Mouse (Mus musculus) heart, embryonic 10.5 days (tissue): ENCODE data around the gene Sohlh2. TPM values are rescaled to one million over a fixed set of nuclear protein-coding genes. Genes with fewer than 3 reads are reported as not detected.

Source experiments
- DNase-seq: peaks from one replicate; pipeline ENCODE4 v3.0.0-alpha.2; 2017; ENCODE audit warnings: low spot score
- H3K27ac ChIP-seq: fragments of 300-500 bp; sonication (generic); 2 replicates; pipeline ENCODE4 v1.5.1; 2016; ENCODE audit warnings: mild to moderate bottlenecking
- H3K27me3 ChIP-seq: fragments of 300-500 bp; sonication (generic); 2 replicates; pipeline ENCODE4 v1.6.1; 2016; ENCODE audit warnings: mild to moderate bottlenecking; ENCODE audit not compliant: poor library complexity, insufficient read depth, severe bottlenecking
- H3K36me3 ChIP-seq: fragments of 300-500 bp; sonication (generic); 2 replicates; pipeline ENCODE4 v1.6.1; 2016; ENCODE audit warnings: mild to moderate bottlenecking, moderate library complexity
- H3K4me1 ChIP-seq: fragments of 300-500 bp; sonication (generic); 2 replicates; pipeline ENCODE4 v1.6.1; 2016; ENCODE audit warnings: mild to moderate bottlenecking
- H3K4me3 ChIP-seq: fragments of 300-500 bp; sonication (generic); 2 replicates; pipeline ENCODE4 v1.5.1; 2016; ENCODE audit warnings: mild to moderate bottlenecking, moderate library complexity
- H3K9me3 ChIP-seq: fragments of 300-500 bp; sonication (generic); 2 replicates; pipeline ENCODE4 v1.6.1; 2016; ENCODE audit warnings: mild to moderate bottlenecking, moderate library complexity
- WGBS: fragments of 180-500 bp; shearing (Covaris S2); methylation state at CpG from one replicate; pipeline ENCODE4 v1.1.7; 2016; 5-methylcytosine and 5-hydroxymethylcytosine counted together
- polyA plus RNA-seq: library from polyadenylated mRNA; unstranded; fragments of >200 nt; fragmentation: Nextera tagmentation; extraction: Ambion mirVana; gene quantifications from 2 replicates; pipeline ENCODE4 v1.2.1, GENCODE M21; 2016

Gene Sohlh2
- 0.18 TPM in 1 of 2 replicates, not detected in the other for polyA plus RNA-seq

GRCm38 (mm10) chr3:55181766-55182165 lies at the start of gene Sohlh2:
Gene Sohlh2, plus strand, starts transcription at chr3:55182028.
- Histone ChIP-seq H3K4me3 (no peak within 1 kb of the TSS), H3K4me1 (0 out of 2 replicates have a peak, but pooled peaks cover 10% of the 10 kb centered on the region), H3K9me3 (no peaks in the 10 kb centered on the region; the same call in 1 of the 2 replicates), H3K27me3 (no peaks in the 10 kb centered on the region), H3K27ac (no peak within 1 kb of the TSS), H3K36me3 (no peaks in the 10 kb centered on the region)
- no peak for DNase-seq
- WGBS, result 91% methylated on average over 22 of the region's 22 CpGs

- Histone ChIP-seq H3K4me3 (no peak within 1 kb of the TSS), H3K4me1 (no peaks in the 10 kb centered on the region), H3K9me3 (no peaks in the 10 kb centered on the region), H3K27ac (no peak within 1 kb of the TSS), H3K36me3 (peaks cover 57% of the 10 kb centered on the region), H3K27me3 (no peaks in the 10 kb centered on the region)
- no peak for DNase-seq
These were observed 44.8 kb upstream of the Sohlh2 start, which contains the start of gene Ccdc169 for GRCm38 (mm10) chr3:55137039-55137438. Gene Ccdc169, plus strand, starts transcription at chr3:55137339.

GRCm38 (mm10) chr3:55139837-55140236 lies 42.0 kb upstream of the Sohlh2 start:
- peaks cover 33% of the 10 kb centered on the region for H3K36me3 ChIP-seq
- no peak for DNase-seq
- no peak overlapping the region for H3K4me3 ChIP-seq
- no peaks in the 10 kb centered on the region for H3K4me1 ChIP-seq
- H3K27me3 ChIP-seq, result no peaks in the 10 kb centered on the region
- WGBS, result 94% methylated on average over 12 of the region's 12 CpGs
- no peaks in the 10 kb centered on the region for H3K9me3 ChIP-seq
- no peak overlapping the region for H3K27ac ChIP-seq

GRCm38 (mm10) chr3:55141401-55141800 lies 40.4 kb upstream of the Sohlh2 start:
- H3K27ac ChIP-seq, result no peak overlapping the region
- DNase-seq, result no peak
- no peak overlapping the region for H3K4me3 ChIP-seq
- no peaks in the 10 kb centered on the region for H3K9me3 ChIP-seq
- H3K27me3 ChIP-seq, result no peaks in the 10 kb centered on the region
- H3K36me3 ChIP-seq, result peaks cover 17% of the 10 kb centered on the region
- WGBS, result 78% methylated on average over 2 of the region's 2 CpGs
- H3K4me1 ChIP-seq, result no peaks in the 10 kb centered on the region

GRCm38 (mm10) chr3:55144916-55145315 lies 36.9 kb upstream of the Sohlh2 start:
- H3K36me3 ChIP-seq, result no peaks in the 10 kb centered on the region
- no peak for DNase-seq
- no peaks in the 10 kb centered on the region for H3K4me1 ChIP-seq
- H3K27me3 ChIP-seq, result no peaks in the 10 kb centered on the region
- H3K27ac ChIP-seq, result no peak overlapping the region
- no peaks in the 10 kb centered on the region for H3K9me3 ChIP-seq
- WGBS, result 76% methylated on average over 4 of the region's 4 CpGs
- H3K4me3 ChIP-seq, result no peak overlapping the region

- no peak for DNase-seq
- Histone ChIP-seq H3K9me3 (no peaks in the 10 kb centered on the region), H3K36me3 (no peaks in the 10 kb centered on the region), H3K27me3 (no peaks in the 10 kb centered on the region), H3K27ac (no peak overlapping the region), H3K4me3 (no peak overlapping the region), H3K4me1 (no peaks in the 10 kb centered on the region)
- 73% methylated on average over 6 of the region's 6 CpGs for WGBS
These were observed 35.4 kb upstream of the Sohlh2 start for GRCm38 (mm10) chr3:55146441-55146840.

GRCm38 (mm10) chr3:55147156-55147555 lies 34.7 kb upstream of the Sohlh2 start:
- H3K9me3 ChIP-seq, result no peaks in the 10 kb centered on the region
- H3K36me3 ChIP-seq, result no peaks in the 10 kb centered on the region
- H3K4me3 ChIP-seq, result no peak overlapping the region
- H3K27ac ChIP-seq, result no peak overlapping the region
- no peaks in the 10 kb centered on the region for H3K4me1 ChIP-seq
- DNase-seq, result no peak
- no peaks in the 10 kb centered on the region for H3K27me3 ChIP-seq
- 68% methylated on average over 2 of the region's 2 CpGs for WGBS

GRCm38 (mm10) chr3:55148091-55148490 lies 33.7 kb upstream of the Sohlh2 start:
- Histone ChIP-seq H3K9me3 (no peaks in the 10 kb centered on the region), H3K4me1 (no peaks in the 10 kb centered on the region), H3K27me3 (no peaks in the 10 kb centered on the region), H3K27ac (no peak overlapping the region), H3K36me3 (no peaks in the 10 kb centered on the region), H3K4me3 (no peak overlapping the region)
- 54% methylated on average over 3 of the region's 3 CpGs for WGBS
- no peak for DNase-seq

- no peak for DNase-seq
- no peaks in the 10 kb centered on the region for H3K27me3 ChIP-seq
- no peak overlapping the region for H3K4me3 ChIP-seq
- H3K9me3 ChIP-seq, result no peaks in the 10 kb centered on the region
- 0 out of 2 replicates have a peak, but pooled peaks cover 5% of the 10 kb centered on the region for H3K4me1 ChIP-seq
- WGBS, result 42% methylated on average over 7 of the region's 7 CpGs
- H3K36me3 ChIP-seq, result no peaks in the 10 kb centered on the region
- no peak overlapping the region for H3K27ac ChIP-seq
These were observed 30.0 kb upstream of the Sohlh2 start for GRCm38 (mm10) chr3:55151656-55152433.

GRCm38 (mm10) chr3:55152673-55153334 lies 29.0 kb upstream of the Sohlh2 start:
- no peak overlapping the region for H3K27ac ChIP-seq
- WGBS, result 65% methylated on average over 6 of the region's 6 CpGs
- no peak for DNase-seq
- H3K9me3 ChIP-seq, result no peaks in the 10 kb centered on the region
- no peak overlapping the region for H3K4me3 ChIP-seq
- H3K27me3 ChIP-seq, result no peaks in the 10 kb centered on the region
- 0 out of 2 replicates have a peak, but pooled peaks cover 5% of the 10 kb centered on the region for H3K4me1 ChIP-seq
- H3K36me3 ChIP-seq, result no peaks in the 10 kb centered on the region

- Histone ChIP-seq H3K4me1 (0 out of 2 replicates have a peak, but pooled peaks cover 5% of the 10 kb centered on the region), H3K4me3 (no peak overlapping the region), H3K27me3 (no peaks in the 10 kb centered on the region), H3K36me3 (no peaks in the 10 kb centered on the region), H3K27ac (no peak overlapping the region), H3K9me3 (no peaks in the 10 kb centered on the region)
- WGBS, result 82% methylated on average over 7 of the region's 7 CpGs
- DNase-seq, result no peak
These were observed 27.7 kb upstream of the Sohlh2 start for GRCm38 (mm10) chr3:55154163-55154562.

GRCm38 (mm10) chr3:55157413-55157812 lies 24.4 kb upstream of the Sohlh2 start:
- no peak for DNase-seq
- no peak overlapping the region for H3K27ac ChIP-seq
- WGBS, result 67% methylated on average over 5 of the region's 5 CpGs
- H3K4me1 ChIP-seq, result 0 out of 2 replicates have a peak, but pooled peaks cover 5% of the 10 kb centered on the region
- no peaks in the 10 kb centered on the region for H3K36me3 ChIP-seq
- no peaks in the 10 kb centered on the region for H3K27me3 ChIP-seq
- H3K9me3 ChIP-seq, result no peaks in the 10 kb centered on the region
- no peak overlapping the region for H3K4me3 ChIP-seq

GRCm38 (mm10) chr3:55161144-55161543 lies 20.7 kb upstream of the Sohlh2 start:
- DNase-seq, result no peak
- H3K4me1 ChIP-seq, result no peaks in the 10 kb centered on the region
- WGBS, result 81% methylated on average over 7 of the region's 7 CpGs

More at GRCm38 (mm10) chr3:55161144-55161543, 20.7 kb upstream of the Sohlh2 start:
- Histone ChIP-seq H3K27ac (no peak overlapping the region), H3K27me3 (no peaks in the 10 kb centered on the region), H3K9me3 (no peaks in the 10 kb centered on the region), H3K36me3 (no peaks in the 10 kb centered on the region), H3K4me3 (no peak overlapping the region)
